Mouse (Mus musculus): ENCODE data around the gene Bbc3.

GRCm38 (mm10) chr7:16294346-16294745, 13.8 kb upstream of the Bbc3 start:
- no peak for TF ChIP-seq GATA1 (IDR thresholded peaks at IDR 0.05; ENCODE audit: low read length)
- no peak for TF ChIP-seq TAL1 (IDR thresholded peaks at IDR 0.05; ENCODE audit: low read length)
